Mouse (Mus musculus) gastrocnemius, adult 8-10 months (tissue): ENCODE data around the gene Ccdc34. TPM values are rescaled to one million over a fixed set of nuclear protein-coding genes. Genes with fewer than 3 reads are reported as not detected.

ENCODE experiments used
- DNase-seq, 2 experiments: peaks; one replicate each; pipeline ENCODE4 v3.0.0; 2022; ENCODE audit warnings: low spot score in 2 of 2
- total RNA-seq, 4 experiments: library from RNA; stranded (reverse); gene quantifications; 2 replicates each; pipeline ENCODE4 v1.2.4; 2022

Gene Ccdc34
- total RNA-seq, 4 experiments from 2014 or later: 1.9 to 2.8 (median 2.4) TPM

DNA sequence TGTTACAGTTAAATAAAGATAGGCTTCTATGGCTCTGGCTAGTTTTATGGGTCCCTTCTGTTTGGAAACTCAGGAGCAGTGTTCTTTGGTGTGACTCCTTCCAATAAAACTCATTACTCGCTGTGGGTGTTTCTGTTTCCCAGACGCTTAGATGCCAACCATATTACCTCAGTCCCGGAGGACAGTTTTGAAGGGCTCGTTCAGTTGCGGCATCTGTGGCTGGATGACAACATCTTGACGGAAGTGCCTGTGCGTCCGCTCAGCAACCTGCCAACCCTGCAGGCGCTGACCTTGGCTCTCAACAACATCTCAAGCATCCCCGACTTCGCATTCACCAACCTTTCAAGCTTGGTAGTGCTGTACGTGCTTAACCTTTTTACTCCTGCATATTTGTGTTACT, 21.2 kb upstream of the Ccdc34 start:
- peak in 1 of 2 experiments; percentile 25 for DNase-seq

DNA sequence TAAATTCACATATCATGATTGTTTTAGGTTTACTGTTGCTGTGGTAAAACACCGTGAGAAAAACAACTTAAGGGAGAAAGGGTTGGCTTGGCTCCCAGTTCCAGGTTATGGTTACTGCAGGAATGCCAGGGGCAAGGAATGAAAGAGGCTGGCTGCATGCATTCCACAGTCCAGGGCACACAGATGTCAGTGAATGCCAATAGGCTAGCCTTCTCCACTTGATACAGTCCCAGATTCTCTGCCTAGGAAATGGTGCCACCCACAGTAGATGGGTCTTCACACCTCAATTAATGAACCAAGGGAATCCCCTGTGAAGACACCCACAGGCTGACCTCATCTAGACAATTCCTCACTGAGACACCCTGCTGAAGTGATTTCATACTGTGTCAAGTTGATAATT, 12.9 kb upstream of the Ccdc34 start:
- DNase-seq: no peak

DNA sequence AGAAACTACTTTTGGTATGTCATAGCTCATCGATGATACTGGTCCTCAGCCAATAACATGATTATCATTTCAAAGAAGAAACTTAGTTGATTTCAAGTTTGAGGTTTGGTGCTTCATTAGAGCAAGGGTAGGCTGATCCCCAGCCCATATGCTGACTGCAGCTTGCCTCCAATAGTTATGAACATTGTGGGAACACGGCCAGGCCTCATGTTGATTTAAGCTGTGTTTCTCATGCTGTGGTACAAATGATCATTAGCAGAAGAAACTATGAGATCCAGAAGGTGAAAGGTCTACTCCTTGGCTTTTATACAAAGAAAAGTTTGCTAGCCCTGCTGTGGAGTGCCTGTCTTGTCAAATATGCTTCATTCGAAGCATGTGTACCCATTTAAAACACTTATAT, 12.5 kb upstream of the Ccdc34 start:
- no peak for DNase-seq

DNA sequence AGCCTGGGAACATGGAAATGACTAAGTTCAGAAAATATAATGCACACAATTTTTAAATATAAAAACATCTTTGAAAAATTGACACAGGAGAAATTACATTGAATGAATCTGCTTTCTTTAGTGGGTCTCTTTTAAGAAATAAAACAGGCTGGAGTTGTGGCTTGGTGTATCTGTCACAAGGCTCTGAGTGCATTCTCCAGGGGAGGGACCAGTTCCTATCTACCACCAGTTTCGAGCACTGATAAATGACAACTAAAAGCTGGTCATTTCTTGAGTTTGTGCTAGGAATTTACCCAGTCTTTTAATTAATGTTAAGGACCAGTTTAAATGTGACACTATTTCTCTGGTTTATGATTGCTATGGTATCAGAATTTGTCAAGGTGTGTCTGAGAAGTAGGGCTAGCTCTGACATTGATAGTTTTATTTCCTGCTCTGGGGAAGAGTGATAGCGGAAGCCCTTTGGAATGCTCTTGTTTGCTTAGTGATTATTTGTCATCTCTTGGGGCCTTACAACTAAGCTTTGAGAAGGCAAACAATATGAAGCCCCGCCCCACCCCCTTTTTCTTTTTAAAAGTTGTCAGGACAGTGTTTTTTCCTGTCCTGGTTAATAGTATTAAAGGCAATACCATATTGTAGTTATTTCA, 11.9 kb upstream of the Ccdc34 start:
- no peak for DNase-seq

DNA sequence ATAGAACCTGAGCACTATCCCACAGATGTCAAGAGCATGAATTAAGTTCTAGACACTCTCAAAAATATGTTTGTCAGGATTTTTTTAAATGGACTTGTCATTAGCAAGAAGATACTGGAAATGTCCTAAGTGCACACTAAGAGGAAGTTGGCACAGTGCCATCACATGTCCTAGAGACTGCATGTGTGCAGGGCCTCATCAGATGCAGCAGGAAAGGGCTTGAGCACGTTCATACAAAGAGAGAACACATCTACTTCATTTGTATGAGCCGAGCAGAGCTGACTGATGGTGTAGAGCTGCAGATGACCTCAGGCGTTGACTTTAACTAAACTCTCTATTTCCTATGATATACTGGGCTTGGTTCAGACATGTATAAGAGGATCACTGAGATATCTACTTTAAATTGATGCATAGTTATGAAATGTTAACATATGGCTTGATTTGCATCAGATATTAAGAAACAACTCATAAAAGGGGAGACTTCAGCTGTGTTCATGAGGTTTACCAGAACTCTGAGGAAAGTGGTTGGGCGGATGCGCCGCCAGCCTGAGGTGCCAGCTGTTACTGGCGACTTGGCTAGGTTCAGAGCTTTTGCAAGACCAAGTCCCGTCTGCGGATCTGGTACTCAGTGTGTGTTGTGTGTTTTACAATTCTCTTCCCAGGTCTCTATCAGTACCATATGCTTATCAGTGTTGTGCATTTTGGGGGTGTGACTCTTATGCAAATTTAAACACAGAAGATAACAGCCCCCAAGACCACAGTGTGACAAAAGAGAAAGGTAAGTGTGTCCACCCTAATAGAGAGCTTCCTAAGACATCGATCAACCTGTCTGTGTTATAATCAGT, 10.0 kb upstream of the Ccdc34 start:
- no peak for DNase-seq

DNA sequence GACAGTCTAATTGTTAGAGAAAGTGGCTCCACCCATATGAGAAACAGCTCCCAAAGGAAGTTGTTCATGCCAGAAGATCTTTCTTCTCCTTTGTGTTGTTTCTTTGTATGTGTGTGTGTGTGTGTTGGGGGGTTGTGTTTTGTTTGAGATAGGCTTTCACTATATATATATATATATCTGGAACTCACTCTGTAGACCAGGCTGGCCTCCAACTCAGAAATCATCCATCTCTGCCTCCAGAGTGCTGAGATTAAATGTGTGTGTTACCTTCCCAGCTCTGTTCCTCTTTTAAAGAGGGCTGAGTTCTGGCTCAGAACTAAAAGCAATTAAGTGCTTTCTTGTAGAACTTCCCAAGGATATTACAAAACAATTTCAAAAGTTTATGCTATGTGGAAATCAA, 8.2 kb upstream of the Ccdc34 start:
- DNase-seq: no peak

DNA sequence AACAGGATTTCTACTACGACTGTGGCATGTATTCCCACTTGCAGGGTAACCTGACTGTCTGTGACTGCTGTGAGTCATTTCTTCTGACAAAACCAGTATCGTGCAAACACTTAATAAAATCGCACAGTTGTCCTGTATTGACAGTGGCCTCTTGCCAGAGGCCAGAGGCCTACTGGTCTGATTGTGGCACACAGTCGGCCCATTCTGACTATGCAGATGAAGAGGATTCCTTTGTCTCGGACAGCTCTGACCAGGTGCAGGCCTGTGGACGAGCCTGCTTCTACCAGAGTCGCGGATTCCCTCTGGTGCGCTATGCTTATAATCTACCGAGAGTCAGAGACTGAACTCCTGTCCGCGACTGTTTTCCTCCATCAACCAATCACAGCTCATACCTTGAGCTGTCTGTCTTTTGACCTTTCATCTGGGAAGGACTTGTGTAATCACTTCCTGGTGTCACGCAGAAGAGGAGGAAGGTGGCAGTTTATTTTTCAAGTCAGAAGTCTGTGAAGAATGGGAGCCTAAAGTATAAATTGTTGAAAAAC, 5.4 kb upstream of the Ccdc34 start:
- no peak for DNase-seq

DNA sequence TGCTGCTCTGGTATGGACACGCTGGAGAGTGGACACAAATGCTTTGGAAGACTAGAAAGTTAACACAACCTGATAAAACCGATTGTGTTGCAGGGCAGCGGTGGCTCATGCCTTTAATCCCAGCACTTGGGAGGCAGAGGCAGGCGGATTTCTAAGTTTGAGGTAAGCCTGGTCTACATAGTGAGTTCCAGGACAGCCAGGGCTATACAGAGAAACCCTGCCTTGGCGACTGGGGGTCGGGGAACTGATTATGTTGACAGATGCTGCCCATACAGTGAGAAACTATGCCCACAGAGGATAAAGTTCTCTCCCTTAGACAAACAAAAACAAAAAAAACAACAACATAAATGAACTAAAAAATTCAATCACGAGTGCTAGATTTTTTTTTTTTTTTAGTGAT, 530 bp upstream of the Ccdc34 start:
- DNase-seq: no peak

DNA sequence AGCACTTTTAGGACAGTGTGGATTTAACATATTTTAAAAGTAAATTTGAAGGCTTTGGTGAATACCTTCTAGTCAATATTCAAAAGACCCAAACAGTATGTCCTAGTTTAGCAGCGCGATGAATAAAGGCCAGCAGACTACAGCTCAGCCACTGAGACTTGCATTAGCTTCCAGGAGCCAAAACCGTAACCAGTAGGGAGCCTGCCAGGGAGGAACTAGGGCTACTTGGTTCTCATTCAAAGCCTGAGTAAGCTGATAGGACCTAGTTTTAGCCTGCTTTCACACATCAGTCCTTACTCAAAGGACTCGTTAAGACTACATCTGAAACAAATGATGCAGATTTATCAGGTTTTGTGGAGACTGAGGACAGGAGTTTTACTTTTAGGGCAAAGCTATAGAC, 2.0 kb downstream of the Ccdc34 start:
- DNase-seq: peak; percentile 21 to 58

DNA sequence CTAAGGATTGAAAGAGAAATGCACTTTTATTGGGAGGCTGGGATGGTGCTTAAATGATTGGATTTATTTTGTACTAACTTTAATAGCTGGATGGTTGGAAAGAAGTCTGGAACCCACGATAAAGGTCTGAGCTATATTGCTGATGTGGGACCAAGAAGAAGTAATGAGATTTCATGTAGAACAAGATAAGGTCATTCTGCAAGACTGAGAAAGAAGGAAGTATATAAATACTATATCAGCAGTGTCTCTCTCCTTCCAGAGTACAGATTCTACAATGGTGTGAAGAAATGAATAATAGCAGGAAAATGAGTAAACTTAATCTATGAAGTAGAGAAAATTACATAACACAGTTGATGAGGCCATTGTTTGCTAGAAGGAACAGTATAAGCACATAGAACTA, 2.8 kb downstream of the Ccdc34 start:
- no peak for DNase-seq

DNA sequence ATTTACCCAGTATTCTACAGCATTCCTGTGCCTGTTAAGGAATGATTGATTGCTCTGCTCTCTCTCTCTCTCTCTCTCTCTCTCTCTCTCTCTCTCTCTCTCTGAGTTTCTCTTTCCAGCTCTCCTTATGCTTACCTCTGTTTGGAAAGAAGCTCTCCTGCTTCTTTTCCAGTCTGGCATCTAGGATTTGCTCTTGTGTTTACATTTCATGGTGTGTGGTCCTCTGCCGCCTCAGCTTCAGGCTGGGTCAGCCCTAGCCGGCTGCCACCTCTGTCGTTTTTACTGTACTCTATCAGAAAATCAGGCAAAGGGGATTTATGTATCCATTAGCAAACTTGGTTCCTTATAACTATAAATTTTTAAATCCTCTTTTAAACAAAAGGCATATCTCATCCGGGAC, 18.6 kb downstream of the Ccdc34 start:
- no peak for DNase-seq

DNA sequence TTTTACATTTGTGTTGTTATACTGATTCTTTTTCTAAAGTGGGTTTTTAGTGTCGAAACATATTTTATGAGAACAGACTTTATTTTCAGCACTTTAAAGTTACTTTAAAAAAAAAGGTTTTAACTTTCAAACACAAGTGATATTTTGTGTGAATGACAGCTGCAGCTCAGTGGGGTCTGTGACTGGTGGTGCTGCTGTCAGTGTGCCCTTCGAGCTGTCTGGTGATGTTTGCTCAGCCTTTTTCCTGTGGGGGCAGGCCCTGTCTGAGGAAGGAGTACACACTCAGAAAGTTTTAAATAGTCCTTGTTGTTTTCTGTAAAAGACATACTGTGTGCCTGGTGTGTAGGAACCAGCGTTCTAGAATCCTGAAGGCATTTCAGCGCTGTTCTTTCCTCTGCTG, 19.0 kb downstream of the Ccdc34 start:
- no peak for DNase-seq

DNA sequence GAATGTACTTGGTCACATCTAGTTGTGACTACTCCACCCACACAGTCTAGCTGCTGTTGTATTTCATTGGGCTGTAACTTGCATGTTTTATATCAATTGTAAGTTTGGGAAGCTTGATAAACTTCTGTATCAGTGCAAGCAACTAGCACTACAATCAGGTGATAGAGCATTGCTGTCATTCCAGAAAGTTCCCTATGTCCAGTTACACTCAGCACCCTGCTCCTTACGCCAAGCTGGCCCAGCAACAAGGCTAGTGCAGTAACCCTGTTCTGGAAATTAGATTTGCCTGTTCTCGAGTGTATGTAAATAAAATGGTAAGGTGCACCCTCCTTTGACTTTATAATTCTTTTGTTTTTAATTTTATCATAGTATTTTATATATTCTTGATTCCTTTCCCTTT, 19.6 kb downstream of the Ccdc34 start:
- DNase-seq: no peak

DNA sequence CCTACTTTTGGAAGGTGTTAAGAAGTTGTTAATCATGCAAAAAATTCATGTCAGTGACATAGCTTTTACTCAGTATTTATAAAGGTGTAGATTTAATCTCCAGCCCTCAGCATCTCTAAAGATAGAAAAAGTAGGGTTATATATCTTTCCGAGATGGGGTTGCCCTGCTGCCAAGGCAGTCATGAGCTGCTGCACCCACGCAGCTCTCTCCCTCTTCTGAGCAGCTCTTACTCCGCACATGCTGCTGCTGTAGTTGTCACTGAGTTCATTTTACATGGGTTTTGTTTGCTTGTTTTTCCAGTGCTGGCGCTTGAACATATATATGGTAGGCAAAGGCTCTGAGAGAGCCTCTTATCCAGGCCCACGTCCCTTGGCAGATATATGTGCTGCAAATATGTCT, 20.7 kb downstream of the Ccdc34 start:
- DNase-seq: no peak

DNA sequence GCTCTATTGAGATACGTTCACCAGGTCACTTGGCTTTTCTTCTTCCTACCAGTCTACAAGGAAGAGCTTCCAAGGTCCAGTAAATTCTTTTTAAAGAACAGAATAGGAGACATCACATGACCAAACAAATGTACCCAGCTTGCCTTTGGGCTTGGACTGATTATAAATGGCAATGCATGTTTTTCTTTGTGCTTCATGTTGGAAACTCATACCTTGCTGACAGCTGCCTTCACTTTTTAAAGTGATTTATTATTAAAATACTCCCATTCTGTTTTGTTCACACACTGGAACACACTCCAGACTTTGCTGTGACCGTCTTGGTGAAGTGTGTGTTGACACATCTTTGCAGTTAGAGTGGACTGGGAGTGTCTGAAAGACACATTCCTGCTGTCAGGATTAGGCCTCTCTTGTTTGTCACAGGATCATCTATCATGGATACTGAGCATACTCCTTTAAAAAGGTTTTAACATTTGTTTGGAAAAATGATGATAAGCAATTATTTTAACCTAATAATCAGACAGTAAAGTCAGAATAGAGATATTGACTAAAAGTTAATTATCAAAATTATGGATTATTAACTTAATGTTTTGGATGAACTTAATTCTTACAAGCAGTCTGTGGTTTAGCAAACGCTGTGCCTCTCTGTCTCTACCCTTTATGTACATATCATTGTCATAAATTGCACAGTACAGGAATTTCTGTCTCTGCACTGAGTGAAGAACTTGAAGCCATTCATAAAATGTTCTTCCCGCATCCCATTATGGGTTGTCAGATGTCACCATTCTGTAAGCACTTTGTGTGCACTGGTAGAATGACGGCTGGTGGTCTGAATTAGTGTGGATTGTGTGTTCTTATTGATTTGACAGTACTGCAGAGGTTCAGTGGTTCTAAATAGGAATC, 25.5 kb downstream of the Ccdc34 start:
- no peak for DNase-seq

DNA sequence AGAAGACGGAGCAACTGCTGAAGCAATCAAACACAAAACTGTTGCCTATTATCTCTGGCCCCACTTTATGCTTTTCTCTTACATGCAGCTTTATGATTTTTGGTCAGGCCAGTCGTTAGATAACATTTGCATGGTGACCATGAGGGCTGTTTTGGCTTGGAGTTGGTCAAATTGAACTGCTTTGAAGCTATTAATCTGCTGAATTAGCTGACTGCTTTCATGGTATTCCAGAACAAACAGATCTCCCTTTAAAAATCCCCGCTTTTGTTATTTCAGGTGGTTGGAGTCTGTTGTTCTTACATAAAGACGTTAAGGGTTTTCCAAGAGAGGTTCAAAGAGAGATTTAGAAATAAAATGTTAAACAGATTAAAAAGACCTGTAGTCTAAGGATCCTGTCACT, 40.8 kb downstream of the Ccdc34 start:
- DNase-seq: no peak

DNA sequence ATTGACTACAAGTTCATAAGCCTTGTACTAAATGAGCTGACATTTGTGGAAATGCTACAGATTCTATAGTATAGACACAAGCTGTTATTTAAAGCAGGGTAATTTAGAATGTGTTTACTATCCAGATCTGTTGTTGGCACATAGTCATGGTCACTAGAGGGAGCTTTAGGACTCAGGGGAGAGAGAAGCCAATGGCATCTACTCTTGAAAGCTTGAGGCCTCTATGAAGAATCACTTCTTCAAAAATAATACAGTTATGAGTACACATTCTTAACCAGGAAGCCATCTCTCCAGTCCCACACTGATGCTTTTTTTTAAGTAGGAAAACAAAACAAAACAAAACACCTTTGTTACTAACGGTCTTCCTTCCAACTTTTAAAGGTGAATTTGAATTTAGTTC, 45.5 kb downstream of the Ccdc34 start:
- DNase-seq: no peak

DNA sequence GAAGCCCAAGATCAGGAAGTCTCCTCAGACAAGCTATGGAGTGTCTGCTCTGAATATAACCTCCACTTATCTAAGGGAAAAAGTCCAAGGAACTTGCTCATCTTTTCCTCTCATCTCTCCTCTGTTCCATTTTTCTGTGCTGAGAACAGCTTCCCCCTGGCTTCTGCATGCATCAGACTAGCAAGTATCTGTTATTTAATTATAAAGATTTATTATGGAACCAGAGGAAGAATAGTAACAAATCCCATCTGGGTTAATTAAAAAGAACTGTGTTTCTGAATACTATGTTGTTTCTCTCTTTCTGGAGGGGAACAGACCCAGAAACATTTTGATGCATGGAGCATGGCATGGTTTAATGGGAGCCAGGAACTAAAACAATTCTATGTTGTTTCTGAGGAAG, 51.3 kb downstream of the Ccdc34 start:
- no peak for DNase-seq

DNA sequence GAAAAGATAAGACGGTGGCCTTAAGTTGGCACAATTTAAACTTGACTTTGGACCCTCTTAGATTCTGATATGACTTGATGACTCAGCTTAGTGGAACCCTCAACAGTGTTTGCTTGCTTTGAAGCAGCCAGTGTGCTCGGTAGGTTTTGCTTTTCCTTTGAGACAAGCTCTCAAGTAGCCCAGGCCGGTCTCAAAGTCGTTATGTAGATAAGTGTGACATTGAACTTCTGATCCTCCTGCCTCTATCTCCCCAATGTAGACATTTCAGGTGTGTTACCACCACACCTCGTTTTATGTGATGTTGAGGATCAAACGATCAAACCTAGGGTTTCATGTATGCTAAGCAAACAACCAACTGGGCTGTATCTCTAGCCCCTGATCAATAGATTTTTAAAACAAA, 55.4 kb downstream of the Ccdc34 start:
- no peak for DNase-seq

DNA sequence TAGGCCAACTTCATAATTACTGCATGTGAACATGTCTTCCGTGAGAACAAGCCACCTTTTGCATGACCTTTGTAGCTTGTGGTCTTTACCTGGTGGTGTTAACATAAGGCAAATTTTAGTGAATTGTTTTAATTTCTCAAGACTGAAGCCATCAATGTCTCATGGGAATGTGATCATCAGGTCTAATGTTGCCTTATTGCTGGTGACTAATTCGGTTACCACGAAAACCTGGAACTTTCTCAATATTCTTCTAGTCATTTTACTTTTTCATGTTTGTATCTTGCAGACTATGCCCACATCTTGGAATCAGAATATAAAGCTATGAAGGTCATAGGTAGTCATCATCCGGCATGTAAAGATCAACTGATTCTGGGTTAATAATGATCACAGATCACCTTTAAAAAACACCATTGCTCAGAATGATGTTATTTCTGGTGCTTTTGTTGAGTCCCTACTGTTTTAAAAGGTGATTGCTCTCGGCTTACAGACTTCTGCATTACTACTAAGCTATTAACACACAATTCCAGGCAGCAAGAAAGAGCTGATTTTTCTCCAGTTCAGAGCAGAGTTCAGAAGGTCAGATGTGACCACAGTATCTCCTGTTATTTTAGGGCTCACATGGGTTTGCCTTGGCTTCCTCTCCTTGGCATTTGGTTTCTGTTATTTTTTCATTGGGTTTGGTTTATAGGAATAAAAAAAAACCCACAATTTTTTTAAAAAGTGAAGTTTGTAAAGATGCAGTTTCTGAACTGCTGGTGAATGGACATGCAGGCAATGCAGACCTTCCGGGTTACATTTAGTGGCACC, 57.2 kb downstream of the Ccdc34 start:
- no peak for DNase-seq

DNA sequence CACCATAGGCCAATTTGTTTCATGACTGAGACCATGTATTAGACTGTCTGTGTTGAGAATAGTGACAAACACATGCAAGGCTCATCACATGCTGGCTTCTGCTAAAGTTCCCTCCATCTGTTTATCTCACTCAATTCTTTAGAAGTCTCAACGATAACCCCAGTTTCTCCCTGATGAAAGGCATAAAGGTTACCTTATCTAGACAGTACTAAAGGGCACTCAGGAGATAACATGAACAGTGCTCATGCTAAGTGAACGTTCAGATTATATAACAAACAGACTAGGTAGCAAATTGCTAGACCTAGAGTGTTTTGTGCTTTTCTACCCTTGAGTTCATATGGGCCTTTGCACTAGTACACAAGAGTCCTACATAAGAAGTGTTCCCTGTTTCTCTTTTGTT, 59.6 kb downstream of the Ccdc34 start:
- no peak for DNase-seq
